Mouse (Mus musculus) MEL (cell line): ENCODE results near the gene Tbcb.

ENCODE experiments used
- CTCF ChIP-seq, 3 experiments: IDR thresholded peaks in 2 of 3; conservative IDR thresholded peaks in 1 of 3; 2 replicates each; pipeline ENCODE4 v1.5.1; 2011 to 2012; ENCODE audit warnings: low read length in 3 of 3, low read depth in 2 of 3, mild to moderate bottlenecking in 2 of 3, improper control_type of control experiment in 1 of 3, inconsistent platforms in 1 of 3, mixed read lengths in 1 of 3, moderate library complexity in 1 of 3; ENCODE audit not compliant: control insufficient read depth in 1 of 3, insufficient read depth in 1 of 3, poor library complexity in 1 of 3, severe bottlenecking in 1 of 3
- EP300 ChIP-seq, 2 experiments: IDR thresholded peaks; 2 replicates each; pipeline ENCODE4 v1.6.1; 2011; ENCODE audit warnings: improper control_type of control experiment in 2 of 2, low read length in 2 of 2, low read depth in 1 of 2, mild to moderate bottlenecking in 1 of 2
- ETS1 ChIP-seq: IDR thresholded peaks from 2 replicates; pipeline ENCODE4 v1.6.1; 2012; ENCODE audit warnings: low read depth, mild to moderate bottlenecking, inconsistent platforms, low read length, improper control_type of control experiment, moderate library complexity
- MXI1 ChIP-seq: IDR thresholded peaks from 2 replicates; pipeline ENCODE4 v1.6.1; 2011; ENCODE audit warnings: mild to moderate bottlenecking, low read depth, low read length, improper control_type of control experiment
- NRF1 ChIP-seq: IDR thresholded peaks from 2 replicates; pipeline ENCODE4 v1.6.1; 2014; ENCODE audit warnings: low read depth, mild to moderate bottlenecking, inconsistent platforms, low read length, improper control_type of control experiment, moderate library complexity; ENCODE audit not compliant: poor library complexity, insufficient read depth, severe bottlenecking
- POLR2A ChIP-seq, 2 experiments: IDR thresholded peaks; 2 replicates each; pipeline ENCODE4 v1.6.1; 2011 to 2012; ENCODE audit warnings: low read length in 2 of 2, mild to moderate bottlenecking in 2 of 2, control low read depth in 1 of 2, improper control_type of control experiment in 1 of 2, low read depth in 1 of 2, moderate library complexity in 1 of 2; ENCODE audit not compliant: control insufficient read depth in 1 of 2, insufficient read depth in 1 of 2, poor library complexity in 1 of 2
- UBTF ChIP-seq: IDR thresholded peaks from 2 replicates; pipeline ENCODE4 v1.6.1; 2012; ENCODE audit warnings: low read depth, mild to moderate bottlenecking, inconsistent platforms, low read length, improper control_type of control experiment, moderate library complexity, borderline replicate concordance; ENCODE audit not compliant: insufficient read depth
- USF1 ChIP-seq: IDR thresholded peaks from 2 replicates; pipeline ENCODE4 v1.6.1; 2014; ENCODE audit warnings: low read depth, mild to moderate bottlenecking, inconsistent platforms, low read length, improper control_type of control experiment, moderate library complexity
- ZMIZ1 ChIP-seq: IDR thresholded peaks from 2 replicates; pipeline ENCODE4 v1.6.1; 2012; ENCODE audit warnings: low read depth, mild to moderate bottlenecking, inconsistent platforms, low read length, improper control_type of control experiment, moderate library complexity

DNA sequence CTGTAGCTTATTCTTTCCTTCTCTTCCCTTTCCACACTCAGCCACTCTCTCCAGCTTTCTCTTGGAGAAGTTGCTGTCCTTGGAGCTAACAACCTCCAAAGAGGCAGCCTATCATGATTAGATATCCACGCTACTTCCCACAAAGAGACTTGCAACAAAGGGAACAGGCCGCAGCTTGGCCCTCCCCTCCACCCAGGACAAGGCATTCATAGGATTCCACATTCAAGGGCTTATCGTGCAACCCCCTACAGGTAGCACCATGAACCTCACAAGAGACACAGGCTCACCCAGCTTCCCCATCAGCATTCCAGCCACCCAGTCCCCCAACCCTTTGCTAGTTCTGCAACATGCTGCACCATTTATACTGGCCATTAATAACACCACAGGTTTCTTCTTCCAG lies 34.7 kb upstream of the Tbcb start:
- TF ChIP-seq POLR2A (IDR thresholded peaks at IDR 0.05; ENCODE audit: control insufficient read depth in 1 of 2, insufficient read depth in 1 of 2, low read depth in 1 of 2, low read length in 2 of 2, poor library complexity in 1 of 2) (no peak), NRF1 (no peak), ETS1 (no peak), CTCF (IDR thresholded peaks at IDR 0.05 in 2 of 3, conservative IDR thresholded peaks at IDR 0.05 in 1 of 3; ENCODE audit: control insufficient read depth in 1 of 3, insufficient read depth in 1 of 3, low read depth in 2 of 3, low read length in 3 of 3, poor library complexity in 1 of 3, severe bottlenecking in 1 of 3) (no peak), ZMIZ1 (no peak), EP300 (IDR thresholded peaks at IDR 0.05; ENCODE audit: low read depth in 1 of 2, low read length in 2 of 2) (no peak), MXI1 (no peak), USF1 (no peak), UBTF (no peak)
